8 mouse cellular contexts compared by ENCODE assay signal in the genomic region with DNA sequence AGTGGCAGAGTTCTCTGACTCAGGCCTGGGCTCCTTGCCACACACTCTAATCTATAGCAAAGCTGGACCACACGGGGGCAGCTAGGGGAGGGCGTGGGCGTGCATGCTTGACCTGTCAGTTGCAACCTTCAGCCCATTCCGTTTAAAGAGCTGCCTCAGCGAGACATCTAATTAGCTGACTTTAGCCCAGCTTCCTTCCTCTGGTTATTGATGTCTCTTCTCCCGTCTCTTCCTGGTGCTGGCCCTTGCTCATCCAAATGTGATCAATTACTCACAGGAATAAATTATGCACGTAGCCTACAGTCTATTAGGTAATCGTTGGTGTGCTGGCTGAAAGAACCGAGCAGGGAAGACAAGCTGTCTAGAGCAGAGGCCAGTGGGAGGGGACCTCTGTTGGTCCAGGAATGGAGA.
A peak's percentile ranks its signal among the peaks of the same experiment; 100 is the strongest.
DNase-seq lines count a peak whose midpoint lies in the region.

No protein-coding gene starts in this region.

- DNase-seq in gastrocnemius, postnatal 14 days = peak; percentile 32
- no peak for DNase-seq in gastrocnemius, postnatal 10 days
- DNase-seq in ovary, postnatal 36 days (ENCODE audit: low spot score) = peak; percentile 65
- DNase-seq in ovary, postnatal 10 days (ENCODE audit: low spot score) = no peak
- DNase-seq in gonadal fat pad, adult 2 months (ENCODE audit: low read depth) = peak; percentile 52
- peak; percentile 63 for DNase-seq in splenic B cell, adult 2 months (ENCODE audit: low read depth, low spot score)
- DNase-seq in layer of hippocampus, postnatal 36 days = no peak
- no peak for DNase-seq in left cerebral cortex, adult 9 months (ENCODE audit: low spot score in 2 of 2)

- no peaks in the 10 kb centered on the region for H3K27me3 ChIP-seq in splenic B cell, adult 2 months (ENCODE audit: control insufficient read depth, insufficient read depth, low read length, poor library complexity, severe bottlenecking)

- intact Hi-C loops in gastrocnemius, postnatal 14 days (cut with DNase I; ENCODE audit: low total_unique reads) = no loop called here

- no peaks in the 10 kb centered on the region for H3K36me3 ChIP-seq in splenic B cell, adult 2 months (ENCODE audit: control insufficient read depth, insufficient read depth, low read length, poor library complexity, severe bottlenecking)

Comparison
In these comparisons a context has a peak if more than half of its experiments do, and no peak if none do; other contexts are left out.
1. DNase-seq: peak in gastrocnemius, postnatal 14 days (single experiment), ovary, postnatal 36 days (single experiment), gonadal fat pad, adult 2 months (single experiment) and splenic B cell, adult 2 months (single experiment); none in gastrocnemius, postnatal 10 days (single experiment), ovary, postnatal 10 days (single experiment), layer of hippocampus, postnatal 36 days (0 of 2) and left cerebral cortex, adult 9 months (0 of 2).